Mouse (Mus musculus) myocyte (in vitro differentiated cells): ENCODE results near the gene Ank3.

Source experiments
- CEBPB ChIP-seq: IDR thresholded peaks from 2 replicates; pipeline ENCODE4 v1.6.1; 2011; ENCODE audit warnings: mild to moderate bottlenecking, moderate library complexity; ENCODE audit not compliant: poor library complexity, insufficient read depth, severe bottlenecking
- E2F4 ChIP-seq: IDR thresholded peaks from one replicate; pipeline ENCODE4 v1.6.1; 2011; ENCODE audit warnings: mild to moderate bottlenecking, control low read depth, moderate library complexity; ENCODE audit not compliant: insufficient read depth
- MAX ChIP-seq: IDR thresholded peaks from one replicate; pipeline ENCODE4 v1.6.1; 2011; ENCODE audit warnings: low read depth, mild to moderate bottlenecking, control low read depth
- MYOD1 ChIP-seq, 3 experiments: IDR thresholded peaks; one replicate each; pipeline ENCODE4 v1.6.1; 2011; ENCODE audit warnings: control low read depth in 2 of 3, low read depth in 2 of 3, mild to moderate bottlenecking in 2 of 3, moderate library complexity in 1 of 3; ENCODE audit not compliant: insufficient read length in 2 of 3, control insufficient read depth in 1 of 3
- POLR2A ChIP-seq: IDR thresholded peaks from one replicate; pipeline ENCODE4 v1.6.1; 2011; ENCODE audit warnings: low read depth, mild to moderate bottlenecking, control low read depth, moderate library complexity; ENCODE audit not compliant: insufficient read length
- POLR2AphosphoS2 ChIP-seq: IDR thresholded peaks from one replicate; pipeline ENCODE4 v1.6.1; 2011; ENCODE audit warnings: low read depth, control low read depth; ENCODE audit not compliant: insufficient read length
- TCF12 ChIP-seq: IDR thresholded peaks from one replicate; pipeline ENCODE4 v1.6.1; 2011; ENCODE audit warnings: mild to moderate bottlenecking, control low read depth; ENCODE audit not compliant: poor library complexity, insufficient read depth, severe bottlenecking
- USF1 ChIP-seq: IDR thresholded peaks from one replicate; pipeline ENCODE4 v1.6.1; 2011; ENCODE audit warnings: low read depth, mild to moderate bottlenecking, control low read depth, moderate library complexity

- no peak for TF ChIP-seq TCF12
- no peak for TF ChIP-seq POLR2A
- TF ChIP-seq POLR2AphosphoS2 = no peak
- no peak for TF ChIP-seq MYOD1 (IDR thresholded peaks at IDR 0.05; ENCODE audit: control insufficient read depth in 1 of 3, insufficient read length in 2 of 3, low read depth in 2 of 3)
- no peak for TF ChIP-seq USF1
- no peak for TF ChIP-seq MAX
- no peak for TF ChIP-seq E2F4
- TF ChIP-seq CEBPB = no peak
Observed at GRCm38 (mm10) chr10:69431101-69431500, 32.5 kb downstream of the Ank3 start.
